Mouse (Mus musculus) midbrain, embryonic 13.5 days (tissue): ENCODE results near the gene Arel1. TPM values are rescaled to one million over a fixed set of nuclear protein-coding genes. Genes with fewer than 3 reads are reported as not detected.
A peak's percentile ranks its signal among the peaks of the same experiment; 100 is the strongest.

Experiments used
- ATAC-seq: fragments of 200-750 bp; cut with Nextera tagmentation; 2 replicates; pipeline ENCODE4 v1.8.0; 2017; ENCODE audit warnings: mild to moderate bottlenecking, moderate TSS enrichment, moderate library complexity
- H3K27ac ChIP-seq: fragments of 300-500 bp; sonication (generic); 2 replicates; pipeline ENCODE4 v1.5.1; 2015; ENCODE audit warnings: inconsistent platforms, mild to moderate bottlenecking, moderate library complexity
- H3K27me3 ChIP-seq: fragments of 300-500 bp; sonication (generic); 2 replicates; pipeline ENCODE4 v1.6.1; 2015; ENCODE audit warnings: mild to moderate bottlenecking, inconsistent platforms
- H3K36me3 ChIP-seq: fragments of 300-500 bp; sonication (generic); 2 replicates; pipeline ENCODE4 v1.6.1; 2015; ENCODE audit warnings: mild to moderate bottlenecking, inconsistent platforms
- H3K4me1 ChIP-seq: fragments of 300-500 bp; sonication (generic); replicated peaks from 2 replicates; pipeline ENCODE4 v1.6.1; 2015; ENCODE audit warnings: inconsistent platforms
- H3K4me2 ChIP-seq: fragments of 300-500 bp; sonication (generic); replicated peaks from 2 replicates; pipeline ENCODE4 v1.6.1; 2015; ENCODE audit warnings: moderate library complexity, mild to moderate bottlenecking, inconsistent platforms
- H3K4me3 ChIP-seq: fragments of 300-500 bp; sonication (generic); replicated peaks from 2 replicates; pipeline ENCODE4 v1.5.1; 2015; ENCODE audit warnings: mild to moderate bottlenecking, inconsistent platforms
- H3K9ac ChIP-seq: fragments of 300-500 bp; sonication (generic); replicated peaks from 2 replicates; pipeline ENCODE4 v1.6.1; 2015; ENCODE audit warnings: mild to moderate bottlenecking, inconsistent platforms
- H3K9me3 ChIP-seq: fragments of 300-500 bp; sonication (generic); 2 replicates; pipeline ENCODE4 v1.6.1; 2016; ENCODE audit warnings: mild to moderate bottlenecking, inconsistent platforms
- WGBS: fragments of 180-500 bp; shearing (Covaris S2); methylation state at CpG from one replicate; pipeline ENCODE4 v1.1.7; 2015; 5-methylcytosine and 5-hydroxymethylcytosine counted together
- polyA plus RNA-seq: library from polyadenylated mRNA; unstranded; fragments of >200 nt; fragmentation: Nextera tagmentation; extraction: Ambion mirVana; gene quantifications from 2 replicates; pipeline ENCODE4 v1.2.1, GENCODE M21; 2015

Arel1 gene
- polyA plus RNA-seq, 1 experiment from 2014 or later, result 27.8 TPM

GRCm38 (mm10) chr12:84917799-84918198 is 52.9 kb downstream of the Arel1 start:
- 92% methylated on average over 3 of the region's 3 CpGs for WGBS
- Histone ChIP-seq H3K27ac (no peak overlapping the region), H3K4me1 (no peaks in the 10 kb centered on the region), H3K36me3 (peaks cover 62% of the 10 kb centered on the region), H3K27me3 (no peaks in the 10 kb centered on the region), H3K4me2 (no peak overlapping the region), H3K4me3 (no peak overlapping the region), H3K9ac (no peak overlapping the region), H3K9me3 (no peaks in the 10 kb centered on the region)
- ATAC-seq, result no peak

DNA sequence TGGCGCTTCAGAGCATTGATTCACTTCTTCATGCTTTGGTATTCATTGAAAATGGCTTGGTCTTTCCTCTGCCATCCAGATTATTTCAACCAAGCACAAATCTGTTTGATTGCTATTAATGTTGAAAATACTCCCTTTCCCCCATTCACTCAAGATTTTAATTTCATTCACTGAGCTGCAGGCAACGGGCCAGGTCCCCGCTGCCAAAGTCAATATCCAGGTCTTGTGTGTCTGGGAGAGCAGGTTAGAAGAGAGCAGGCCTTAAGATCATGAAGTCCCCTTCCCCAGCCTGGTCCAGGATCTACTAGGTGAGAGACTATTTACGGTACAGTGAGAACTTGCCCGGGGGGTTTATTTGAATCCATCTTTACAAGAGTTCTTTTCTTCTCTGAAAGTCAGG is 55.7 kb downstream of the Arel1 start:
- ATAC-seq, result no peak
- no peaks in the 10 kb centered on the region for H3K27me3 ChIP-seq
- H3K4me3 ChIP-seq, result no peak overlapping the region
- H3K36me3 ChIP-seq, result peaks cover 34% of the 10 kb centered on the region
- no peak overlapping the region for H3K27ac ChIP-seq
- H3K9ac ChIP-seq, result no peak overlapping the region
- no peak overlapping the region for H3K4me2 ChIP-seq
- no peaks in the 10 kb centered on the region for H3K9me3 ChIP-seq
- 93% methylated on average over 5 of the region's 5 CpGs for WGBS
- H3K4me1 ChIP-seq, result no peaks in the 10 kb centered on the region

- WGBS, result 89% methylated on average over 4 of the region's 4 CpGs
- no peak for ATAC-seq
These were observed 58.0 kb downstream of the Arel1 start for GRCm38 (mm10) chr12:84912652-84913104.

GRCm38 (mm10) chr12:84911640-84912039 is 59.1 kb downstream of the Arel1 start:
- no peaks in the 10 kb centered on the region for H3K9me3 ChIP-seq
- no peaks in the 10 kb centered on the region for H3K27me3 ChIP-seq
- WGBS, result 79% methylated on average over 2 of the region's 2 CpGs
- ATAC-seq, result no peak
- no peak overlapping the region for H3K4me3 ChIP-seq
- H3K36me3 ChIP-seq, result peaks cover 6% of the 10 kb centered on the region; the same call in 1 of the 2 replicates
- no peak overlapping the region for H3K4me2 ChIP-seq
- H3K9ac ChIP-seq, result no peak overlapping the region
- no peak overlapping the region for H3K27ac ChIP-seq
- peaks cover 6% of the 10 kb centered on the region; the same call in 1 of the 2 replicates for H3K4me1 ChIP-seq

More at GRCm38 (mm10) chr12:84912652-84913104, 58.0 kb downstream of the Arel1 start:
- no peaks in the 10 kb centered on the region for H3K9me3 ChIP-seq
- H3K27ac ChIP-seq, result no peak overlapping the region
- H3K4me2 ChIP-seq, result no peak overlapping the region
- H3K4me3 ChIP-seq, result no peak overlapping the region
- no peaks in the 10 kb centered on the region for H3K27me3 ChIP-seq
- no peak overlapping the region for H3K9ac ChIP-seq
- H3K36me3 ChIP-seq, result peaks cover 14% of the 10 kb centered on the region
- peaks cover 2% of the 10 kb centered on the region; the same call in 1 of the 2 replicates for H3K4me1 ChIP-seq

- H3K36me3 ChIP-seq, result no peaks in the 10 kb centered on the region; the same call in 1 of the 2 replicates
- H3K9ac ChIP-seq, result no peak overlapping the region
- 93% methylated on average over 4 of the region's 4 CpGs for WGBS
- no peak overlapping the region for H3K4me3 ChIP-seq
- no peaks in the 10 kb centered on the region for H3K9me3 ChIP-seq
- peaks cover 6% of the 10 kb centered on the region; the same call in 1 of the 2 replicates for H3K4me1 ChIP-seq
- H3K27ac ChIP-seq, result no peak overlapping the region
- ATAC-seq, result no peak
- no peaks in the 10 kb centered on the region for H3K27me3 ChIP-seq
- no peak overlapping the region for H3K4me2 ChIP-seq
These were observed 60.6 kb downstream of the Arel1 start for GRCm38 (mm10) chr12:84910066-84910465.

- ATAC-seq, result no peak
- Histone ChIP-seq H3K27ac (peak overlapping the region; percentile 42; the same call in 1 of the 2 replicates), H3K9ac (no peak overlapping the region), H3K27me3 (no peaks in the 10 kb centered on the region), H3K9me3 (no peaks in the 10 kb centered on the region), H3K4me2 (no peak overlapping the region), H3K4me1 (peaks cover 6% of the 10 kb centered on the region; the same call in 1 of the 2 replicates), H3K36me3 (no peaks in the 10 kb centered on the region), H3K4me3 (no peak overlapping the region)
- WGBS, result 73% methylated on average over 10 of the region's 10 CpGs
These were observed 62.8 kb downstream of the Arel1 start for GRCm38 (mm10) chr12:84907627-84908480.

GRCm38 (mm10) chr12:84907024-84907626 is 63.6 kb downstream of the Arel1 start:
- ATAC-seq, result 0 out of 2 replicates have a peak, but pooled peaks have one; percentile 30
- Histone ChIP-seq H3K9ac (no peak overlapping the region), H3K4me1 (peaks cover 6% of the 10 kb centered on the region; the same call in 1 of the 2 replicates), H3K36me3 (no peaks in the 10 kb centered on the region), H3K4me3 (no peak overlapping the region), H3K27ac (peak overlapping the region; percentile 42; the same call in 1 of the 2 replicates), H3K4me2 (no peak overlapping the region), H3K27me3 (no peaks in the 10 kb centered on the region), H3K9me3 (no peaks in the 10 kb centered on the region)
- WGBS, result 66% methylated on average over 12 of the region's 12 CpGs

- H3K9ac ChIP-seq, result no peak overlapping the region
- no peaks in the 10 kb centered on the region for H3K27me3 ChIP-seq
- no peaks in the 10 kb centered on the region for H3K36me3 ChIP-seq
- no peaks in the 10 kb centered on the region for H3K9me3 ChIP-seq
- no peak overlapping the region for H3K27ac ChIP-seq
- peaks cover 6% of the 10 kb centered on the region; the same call in 1 of the 2 replicates for H3K4me1 ChIP-seq
- WGBS, result 75% methylated on average over 7 of the region's 7 CpGs
- no peak for ATAC-seq
- no peak overlapping the region for H3K4me2 ChIP-seq
- H3K4me3 ChIP-seq, result no peak overlapping the region
These were observed 66.3 kb downstream of the Arel1 start for GRCm38 (mm10) chr12:84904399-84904798.

GRCm38 (mm10) chr12:84900317-84900716 is 70.4 kb downstream of the Arel1 start:
- H3K36me3 ChIP-seq, result no peaks in the 10 kb centered on the region
- H3K27me3 ChIP-seq, result no peaks in the 10 kb centered on the region
- ATAC-seq, result no peak
- 81% methylated on average over 7 of the region's 7 CpGs for WGBS
- H3K4me3 ChIP-seq, result no peak overlapping the region
- no peak overlapping the region for H3K4me2 ChIP-seq
- H3K9ac ChIP-seq, result no peak overlapping the region
- H3K9me3 ChIP-seq, result no peaks in the 10 kb centered on the region
- no peaks in the 10 kb centered on the region for H3K4me1 ChIP-seq
- H3K27ac ChIP-seq, result no peak overlapping the region

DNA sequence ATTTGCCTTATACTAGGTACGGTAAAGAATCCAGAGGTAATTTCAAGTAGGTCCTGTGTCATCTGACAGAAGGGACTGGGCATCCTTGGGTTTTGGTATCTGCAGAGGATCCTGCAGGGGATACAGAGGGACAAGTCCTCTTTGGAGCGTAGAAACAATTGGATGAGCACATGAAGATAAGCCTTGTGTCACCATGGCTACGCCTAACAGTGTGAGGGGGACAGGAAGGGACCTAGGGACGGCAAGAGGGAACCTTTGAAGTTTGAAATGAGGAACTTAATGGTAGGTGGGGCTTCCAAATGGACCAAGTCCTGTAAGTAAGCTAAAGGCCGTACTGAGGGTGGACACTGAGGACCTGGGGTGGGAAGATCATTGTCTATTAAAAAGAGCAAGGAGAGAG is 73.4 kb downstream of the Arel1 start:
- Histone ChIP-seq H3K4me1 (no peaks in the 10 kb centered on the region), H3K9me3 (no peaks in the 10 kb centered on the region), H3K36me3 (no peaks in the 10 kb centered on the region), H3K27ac (no peak overlapping the region), H3K27me3 (no peaks in the 10 kb centered on the region), H3K4me2 (no peak overlapping the region), H3K9ac (no peak overlapping the region), H3K4me3 (no peak overlapping the region)
- WGBS, result 75% methylated on average over 5 of the region's 5 CpGs
- no peak for ATAC-seq

DNA sequence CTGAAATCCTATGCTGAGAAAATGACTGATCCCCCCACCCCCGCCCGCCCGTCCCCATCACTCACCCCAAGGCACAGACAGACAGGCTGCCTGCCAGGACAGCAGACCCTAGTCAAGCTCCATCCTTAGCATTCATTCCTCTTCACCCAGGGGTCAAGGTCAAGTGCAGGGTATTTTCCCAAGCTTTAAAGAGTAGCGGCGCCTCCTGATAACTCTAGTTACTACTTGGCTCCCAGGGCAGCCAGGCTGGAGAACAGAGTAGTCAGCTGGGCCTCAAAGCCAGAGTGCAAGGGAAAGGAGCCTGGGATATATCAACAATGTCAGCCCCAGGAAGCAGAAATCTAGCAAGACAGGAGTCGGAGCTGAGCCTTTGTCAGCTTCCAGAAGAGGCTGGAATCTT is 74.5 kb downstream of the Arel1 start:
- Histone ChIP-seq H3K9me3 (no peaks in the 10 kb centered on the region), H3K27me3 (no peaks in the 10 kb centered on the region), H3K9ac (no peak overlapping the region), H3K4me2 (no peak overlapping the region), H3K4me3 (no peak overlapping the region), H3K36me3 (no peaks in the 10 kb centered on the region), H3K27ac (no peak overlapping the region), H3K4me1 (no peaks in the 10 kb centered on the region)
- 81% methylated on average over 6 of the region's 6 CpGs for WGBS
- ATAC-seq, result no peak
